Mouse (Mus musculus) stomach, postnatal 0 days (tissue): Measurements from ENCODE around the gene Esyt3. TPM values are rescaled to one million over a fixed set of nuclear protein-coding genes. Genes with fewer than 3 reads are reported as not detected.

Source experiments
- ATAC-seq: fragments of 200-750 bp; cut with Nextera tagmentation; 2 replicates; pipeline ENCODE4 v1.8.0; 2017; ENCODE audit not compliant: low FRiP score, low TSS enrichment
- DNase-seq: peaks from one replicate; pipeline ENCODE4 v3.0.0-alpha.2; 2016; ENCODE audit warnings: low spot score
- H3K27ac ChIP-seq: fragments of 300-500 bp; sonication (generic); replicated peaks from 2 replicates; pipeline ENCODE4 v1.5.1; 2014; ENCODE audit warnings: mild to moderate bottlenecking, control low read depth
- H3K27me3 ChIP-seq: fragments of 300-500 bp; sonication (generic); 2 replicates; pipeline ENCODE4 v1.6.1; 2014; ENCODE audit warnings: low read length; ENCODE audit not compliant: control insufficient read depth, insufficient read depth
- H3K36me3 ChIP-seq: fragments of 300-500 bp; sonication (generic); 2 replicates; pipeline ENCODE4 v1.6.1; 2014; ENCODE audit warnings: low read length, mixed read lengths; ENCODE audit not compliant: control insufficient read depth, insufficient read depth
- H3K4me1 ChIP-seq: fragments of 300-500 bp; sonication (generic); replicated peaks from 2 replicates; pipeline ENCODE4 v1.6.1; 2014; ENCODE audit warnings: antibody characterized with exemption; ENCODE audit not compliant: control insufficient read depth, insufficient read depth
- H3K4me2 ChIP-seq: fragments of 300-500 bp; sonication (generic); replicated peaks from 2 replicates; pipeline ENCODE4 v1.6.1; 2014; ENCODE audit warnings: low read depth, mild to moderate bottlenecking, control low read depth, moderate library complexity
- H3K4me3 ChIP-seq: fragments of 300-500 bp; sonication (generic); 2 replicates; pipeline ENCODE4 v1.5.1; 2014; ENCODE audit warnings: low read depth, low read length, control low read depth
- H3K9ac ChIP-seq: fragments of 300-500 bp; sonication (generic); 2 replicates; pipeline ENCODE4 v1.6.1; 2014; ENCODE audit warnings: mild to moderate bottlenecking, low read length, control low read depth, mixed read lengths
- H3K9me3 ChIP-seq: fragments of 300-500 bp; sonication (generic); 2 replicates; pipeline ENCODE4 v1.6.1; 2016; ENCODE audit warnings: low read length; ENCODE audit not compliant: control insufficient read depth
- CTCF ChIP-seq: IDR thresholded peaks from 2 replicates; pipeline ENCODE4 v1.5.1; 2016; ENCODE audit warnings: antibody characterized with exemption, low read depth, mild to moderate bottlenecking, moderate library complexity
- EP300 ChIP-seq: optimal IDR thresholded peaks from 2 replicates; pipeline ENCODE3; 2016; ENCODE audit warnings: antibody characterized with exemption
- WGBS: fragments of 180-500 bp; shearing (Covaris S2); extraction: QIAGEN DNeasy Blood & Tissue Kit; methylation state at CpG from one replicate; pipeline ENCODE4 v1.1.7; 2014; 5-methylcytosine and 5-hydroxymethylcytosine counted together
- polyA plus RNA-seq: library from polyadenylated mRNA; unstranded; fragments of >200 nt; fragmentation: Nextera tagmentation; extraction: Ambion mirVana; gene quantifications from 2 replicates; pipeline ENCODE4 v1.2.1, GENCODE M21; 2015

The Esyt3 gene
- polyA plus RNA-seq = 9.5 and 9.6 TPM in 2 replicates

- no peak; the same call in 1 of the 2 replicates for TF ChIP-seq CTCF
- no peak for TF ChIP-seq EP300
Measured at GRCm38 (mm10) chr9:99357921-99358692, at the start of gene Esyt3. Esyt3 (minus strand) TSS chr9:99358557.

GRCm38 (mm10) chr9:99401288-99401974 lies 43.1 kb upstream of the Esyt3 start:
- no peak overlapping the region for H3K27ac ChIP-seq
- no peaks in the 10 kb centered on the region for H3K36me3 ChIP-seq
- no peak overlapping the region for H3K4me2 ChIP-seq
- ATAC-seq (no peak), DNase-seq (no peak)
- no peaks in the 10 kb centered on the region for H3K4me1 ChIP-seq
- H3K9ac ChIP-seq = no peak overlapping the region
- WGBS = 74% methylated on average over 9 of the region's 9 CpGs
- no peaks in the 10 kb centered on the region for H3K9me3 ChIP-seq
- no peak for TF ChIP-seq CTCF
- TF ChIP-seq EP300 = no peak
- no peaks in the 10 kb centered on the region for H3K27me3 ChIP-seq
- H3K4me3 ChIP-seq = no peak overlapping the region

More at GRCm38 (mm10) chr9:99357921-99358692, at the start of gene Esyt3:
- peak within 1 kb of the TSS; percentile 40 for H3K4me3 ChIP-seq
- under 1% methylated on average over 66 of the region's 66 CpGs for WGBS
- no peaks in the 10 kb centered on the region for H3K9me3 ChIP-seq
- no peaks in the 10 kb centered on the region for H3K36me3 ChIP-seq
- peak within 1 kb of the TSS; percentile 65 for H3K4me2 ChIP-seq
- H3K27me3 ChIP-seq = peaks cover 8% of the 10 kb centered on the region; the same call in 1 of the 2 replicates
- ATAC-seq = peak; percentile 80
- H3K4me1 ChIP-seq = no peaks in the 10 kb centered on the region
- DNase-seq = peak; percentile 83
- peak within 1 kb of the TSS; percentile 50 for H3K9ac ChIP-seq
- no peak within 1 kb of the TSS for H3K27ac ChIP-seq

DNA sequence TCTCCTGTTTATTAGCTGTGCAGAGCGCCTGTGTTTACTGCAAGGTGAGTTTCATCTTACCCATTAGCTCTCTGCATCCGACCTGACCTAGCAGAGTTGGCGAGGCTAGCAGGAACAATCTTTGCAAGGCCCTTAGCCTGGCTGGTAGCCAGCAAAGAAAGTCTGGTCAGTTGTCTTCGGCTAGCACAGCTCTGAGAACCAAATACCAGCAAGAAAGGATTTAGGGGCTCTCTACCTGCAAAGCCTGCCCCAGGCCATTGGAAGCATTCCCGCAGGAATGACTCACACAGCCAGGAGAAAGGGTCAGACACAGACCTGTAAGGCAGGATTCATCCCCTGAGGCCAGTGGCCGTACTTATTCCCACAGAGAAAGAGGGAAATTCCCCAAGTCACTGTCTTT lies 42.4 kb upstream of the Esyt3 start:
- no peaks in the 10 kb centered on the region for H3K36me3 ChIP-seq
- TF ChIP-seq CTCF = no peak
- no peak for TF ChIP-seq EP300
- H3K27ac ChIP-seq = no peak overlapping the region
- no peak overlapping the region for H3K9ac ChIP-seq
- H3K9me3 ChIP-seq = no peaks in the 10 kb centered on the region
- no peak overlapping the region for H3K4me3 ChIP-seq
- no peak overlapping the region for H3K4me2 ChIP-seq
- no peaks in the 10 kb centered on the region for H3K27me3 ChIP-seq
- no peaks in the 10 kb centered on the region for H3K4me1 ChIP-seq
- no peak for DNase-seq
- 58% methylated on average over 6 of the region's 6 CpGs for WGBS
- no peak for ATAC-seq

GRCm38 (mm10) chr9:99397056-99397815 lies 38.9 kb upstream of the Esyt3 start:
- Histone ChIP-seq H3K9ac (no peak overlapping the region), H3K27me3 (no peaks in the 10 kb centered on the region), H3K4me2 (no peak overlapping the region), H3K36me3 (no peaks in the 10 kb centered on the region), H3K27ac (no peak overlapping the region), H3K9me3 (no peaks in the 10 kb centered on the region), H3K4me3 (no peak overlapping the region), H3K4me1 (no peaks in the 10 kb centered on the region)
- TF ChIP-seq EP300 (no peak), CTCF (no peak)
- ATAC-seq (no peak), DNase-seq (no peak)
- 81% methylated on average over 13 of the region's 13 CpGs for WGBS

GRCm38 (mm10) chr9:99394366-99394765 lies 36.0 kb upstream of the Esyt3 start:
- Histone ChIP-seq H3K27me3 (no peaks in the 10 kb centered on the region), H3K9ac (no peak overlapping the region), H3K27ac (no peak overlapping the region), H3K4me3 (no peak overlapping the region), H3K4me2 (no peak overlapping the region), H3K36me3 (no peaks in the 10 kb centered on the region), H3K4me1 (no peaks in the 10 kb centered on the region), H3K9me3 (no peaks in the 10 kb centered on the region)
- no peak for ATAC-seq
- 82% methylated on average over 11 of the region's 11 CpGs for WGBS
- DNase-seq = no peak
- TF ChIP-seq CTCF (no peak), EP300 (no peak)
